Mouse (Mus musculus) liver, embryonic 14.5 days (tissue): ENCODE measurements around the gene Eif2s3x. TPM values are rescaled to one million over a fixed set of nuclear protein-coding genes. Genes with fewer than 3 reads are reported as not detected.

Experiments used
- ATAC-seq: fragments of 200-750 bp; cut with Nextera tagmentation; 2 replicates; pipeline ENCODE4 v1.8.0; 2017; ENCODE audit warnings: moderate number of reproducible peaks, mild to moderate bottlenecking, moderate library complexity; ENCODE audit not compliant: insufficient read depth
- DNase-seq, 3 experiments: peaks; one replicate each; pipeline ENCODE4 v3.0.0-alpha.2; 2012 to 2013; ENCODE audit warnings: low read depth in 3 of 3, low spot score in 3 of 3
- H3K27ac ChIP-seq: fragments of 300-500 bp; sonication (generic); 2 replicates; pipeline ENCODE4 v1.5.1; 2014; ENCODE audit warnings: moderate library complexity, mild to moderate bottlenecking, control low read depth, inconsistent platforms
- H3K27me3 ChIP-seq: fragments of 300-500 bp; sonication (generic); 2 replicates; pipeline ENCODE4 v1.6.1; 2014; ENCODE audit warnings: mild to moderate bottlenecking, low read length, moderate library complexity; ENCODE audit not compliant: control insufficient read depth, insufficient read depth
- H3K36me3 ChIP-seq: fragments of 300-500 bp; sonication (generic); replicated peaks from 2 replicates; pipeline ENCODE4 v1.6.1; 2014; ENCODE audit warnings: low read depth; ENCODE audit not compliant: control insufficient read depth, insufficient read depth
- H3K4me1 ChIP-seq, 2 experiments: fragments of 200-500 bp in 1 of 2; fragments of 300-500 bp in 1 of 2; sonication (generic) in 1 of 2; replicated peaks; 2 replicates each; pipeline ENCODE4 v1.6.1; 2012 to 2014; ENCODE audit warnings: antibody characterized with exemption in 1 of 2, inconsistent platforms in 1 of 2, low read length in 1 of 2; ENCODE audit not compliant: control insufficient read depth in 2 of 2, insufficient read depth in 2 of 2
- H3K4me2 ChIP-seq: fragments of 300-500 bp; sonication (generic); 2 replicates; pipeline ENCODE4 v1.6.1; 2014; ENCODE audit warnings: low read depth, mild to moderate bottlenecking, control low read depth, moderate library complexity
- H3K4me3 ChIP-seq, 2 experiments: fragments of 200-500 bp in 1 of 2; fragments of 300-500 bp in 1 of 2; sonication (generic) in 1 of 2; 2 replicates each; pipeline ENCODE4 v1.5.1; 2012 to 2014; ENCODE audit warnings: low read depth in 2 of 2, low read length in 2 of 2, mild to moderate bottlenecking in 2 of 2, control low read depth in 1 of 2, inconsistent platforms in 1 of 2, moderate library complexity in 1 of 2; ENCODE audit not compliant: insufficient read depth in 1 of 2
- H3K9ac ChIP-seq: fragments of 300-500 bp; sonication (generic); replicated peaks from 2 replicates; pipeline ENCODE4 v1.6.1; 2014; ENCODE audit warnings: mild to moderate bottlenecking, control low read depth, moderate library complexity
- H3K9me3 ChIP-seq: fragments of 300-500 bp; sonication (generic); 2 replicates; pipeline ENCODE4 v1.6.1; 2016; ENCODE audit warnings: low read length, mixed read lengths; ENCODE audit not compliant: control insufficient read depth
- CTCF ChIP-seq: IDR thresholded peaks from 2 replicates; pipeline ENCODE4 v1.5.1; 2016; ENCODE audit warnings: antibody characterized with exemption, low read depth, control low read depth
- EP300 ChIP-seq: IDR thresholded peaks from 2 replicates; pipeline ENCODE4 v1.6.1; 2016; ENCODE audit warnings: antibody characterized with exemption, low read depth
- WGBS: fragments of 180-500 bp; shearing (Covaris S2); extraction: QIAGEN DNeasy Blood & Tissue Kit; methylation state at CpG from one replicate; pipeline ENCODE4 v1.1.7; 2014; ENCODE audit not compliant: insufficient replicate concordance; 5-methylcytosine and 5-hydroxymethylcytosine counted together
- polyA plus RNA-seq, 2 experiments: library from polyadenylated mRNA; depleted of rRNA in 1 of 2; stranded (reverse) in 1 of 2; unstranded in 1 of 2; fragments of >200 nt; fragmentation: Nextera tagmentation in 1 of 2; extraction: Ambion mirVana in 1 of 2; gene quantifications; 2 replicates each; pipeline versions ENCODE4 v1.2.1 to v1.2.3; 2012 to 2014

Gene Eif2s3x
- polyA plus RNA-seq, 2 experiments, result 38.6 to 40.4 TPM

DNA sequence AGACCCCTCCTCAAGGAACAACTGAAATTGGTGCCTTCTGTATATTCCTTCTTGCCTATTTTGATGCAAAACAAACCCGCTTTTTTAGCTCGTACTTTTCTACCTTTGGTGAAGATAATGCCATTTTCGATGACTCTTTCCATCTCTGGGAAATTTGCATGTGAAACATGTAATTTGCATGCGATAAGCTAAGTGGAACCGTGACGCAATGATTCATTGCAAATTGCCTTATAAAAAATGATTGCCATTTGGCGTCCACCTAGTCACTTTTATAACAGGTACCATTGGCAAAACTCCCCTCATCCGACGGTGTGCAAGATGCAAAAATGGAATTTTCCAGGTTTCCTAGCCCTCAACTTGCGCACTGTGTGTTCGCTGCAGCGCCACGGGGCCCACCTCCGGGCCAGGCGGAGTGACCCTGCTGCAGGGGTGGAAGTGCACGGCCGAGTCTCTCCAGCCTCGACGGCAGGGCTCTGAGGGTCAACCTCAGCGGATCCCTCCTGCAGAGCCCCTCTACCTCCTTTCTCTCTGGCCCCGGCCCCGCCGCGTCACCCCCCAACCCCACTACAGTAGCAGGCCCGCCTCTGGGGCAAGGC, 21.4 kb upstream of the Eif2s3x start:
- ATAC-seq (peak; percentile 58; the same call in 1 of the 2 replicates), DNase-seq (no peak)
- TF ChIP-seq CTCF, result no peak
- TF ChIP-seq EP300, result no peak
- peak overlapping the region; percentile 83 for H3K9ac ChIP-seq
- no peaks in the 10 kb centered on the region for H3K9me3 ChIP-seq
- H3K4me1 ChIP-seq, result peaks cover 0 to 4% of the 10 kb centered on the region in 2 experiments; a peak in 2 of 4 replicates
- peak overlapping the region; percentile 68 to 81 for H3K4me3 ChIP-seq
- H3K27ac ChIP-seq, result peak overlapping the region; percentile 70
- H3K36me3 ChIP-seq, result no peaks in the 10 kb centered on the region
- H3K4me2 ChIP-seq, result peak overlapping the region; percentile 78
- H3K27me3 ChIP-seq, result peaks cover 4% of the 10 kb centered on the region; the same call in 1 of the 2 replicates
- 9% methylated on average over 25 of the region's 25 CpGs for WGBS

GRCm38 (mm10) chrX:94233432-94233831, 20.8 kb upstream of the Eif2s3x start:
- Histone ChIP-seq H3K4me1 (peaks cover 0 to 4% of the 10 kb centered on the region in 2 experiments; a peak in 2 of 4 replicates), H3K27me3 (peaks cover 4% of the 10 kb centered on the region; the same call in 1 of the 2 replicates), H3K4me3 (peak overlapping the region in 1 of 2 experiments; percentile 81; a peak in 2 of 4 replicates), H3K27ac (no peak overlapping the region), H3K36me3 (no peaks in the 10 kb centered on the region), H3K9ac (no peak overlapping the region; the same call in 1 of the 2 replicates), H3K9me3 (no peaks in the 10 kb centered on the region), H3K4me2 (peak overlapping the region; percentile 78)
- 9% methylated on average over 5 of the region's 5 CpGs for WGBS
- DNase-seq, result no peak
- ATAC-seq, result no peak
- TF ChIP-seq EP300, result no peak
- TF ChIP-seq CTCF, result no peak

GRCm38 (mm10) chrX:94213384-94213783, 722 bp upstream of the Eif2s3x start:
- H3K4me2 ChIP-seq, result peak overlapping the region; percentile 78
- H3K4me1 ChIP-seq, result peaks cover 0 to 5% of the 10 kb centered on the region in 2 experiments; a peak in 2 of 4 replicates
- H3K9ac ChIP-seq, result peak overlapping the region; percentile 80; the same call in 1 of the 2 replicates
- TF ChIP-seq CTCF (no peak), EP300 (no peak)
- 7% methylated on average over 7 of the region's 7 CpGs for WGBS
- peaks cover 8% of the 10 kb centered on the region for H3K36me3 ChIP-seq
- ATAC-seq (no peak), DNase-seq (no peak)
- H3K27ac ChIP-seq, result no peak overlapping the region
- no peaks in the 10 kb centered on the region for H3K9me3 ChIP-seq
- no peaks in the 10 kb centered on the region for H3K27me3 ChIP-seq
- H3K4me3 ChIP-seq, result peak overlapping the region; percentile 76 to 91

DNA sequence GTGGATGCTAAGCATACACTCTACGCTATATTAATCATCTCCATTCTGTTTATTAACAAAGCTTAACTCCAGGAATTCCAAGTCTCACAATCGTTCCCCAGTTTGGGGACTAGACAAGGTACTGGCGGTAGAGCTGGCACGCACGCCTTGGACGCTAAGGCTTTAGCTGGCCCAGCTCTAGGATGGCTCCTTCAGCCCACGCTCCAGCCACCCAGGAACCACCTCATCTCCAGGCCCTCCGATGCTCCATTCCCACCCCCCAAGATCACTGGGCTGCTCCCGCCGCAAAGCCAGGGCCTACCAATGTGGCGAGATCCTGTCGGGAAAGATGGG, 432 bp downstream of the Eif2s3x start:
- Histone ChIP-seq H3K4me2 (peak overlapping the region; percentile 78), H3K36me3 (peaks cover 16% of the 10 kb centered on the region), H3K9me3 (no peaks in the 10 kb centered on the region), H3K9ac (peak overlapping the region; percentile 80), H3K4me1 (peaks cover 0 to 5% of the 10 kb centered on the region in 2 experiments; a peak in 2 of 4 replicates), H3K27ac (peak overlapping the region; percentile 50), H3K27me3 (no peaks in the 10 kb centered on the region), H3K4me3 (peak overlapping the region; percentile 76 to 91)
- no peak for DNase-seq
- 0% methylated on average over 12 of the region's 12 CpGs for WGBS
- no peak for TF ChIP-seq CTCF
- TF ChIP-seq EP300, result no peak
- ATAC-seq, result peak; percentile 42; the same call in 1 of the 2 replicates

GRCm38 (mm10) chrX:94197789-94198188, 14.9 kb downstream of the Eif2s3x start:
- H3K4me2 ChIP-seq, result no peak overlapping the region
- 57% methylated on average over 5 of the region's 5 CpGs for WGBS
- H3K4me1 ChIP-seq, result no peaks in the 10 kb centered on the region
- no peak for ATAC-seq
- H3K9me3 ChIP-seq, result no peaks in the 10 kb centered on the region
- peaks cover 47% of the 10 kb centered on the region for H3K36me3 ChIP-seq
- H3K4me3 ChIP-seq, result no peak overlapping the region
- TF ChIP-seq CTCF, result peak; percentile 74
- no peak for TF ChIP-seq EP300
- no peak for DNase-seq
- H3K27me3 ChIP-seq, result no peaks in the 10 kb centered on the region
- H3K9ac ChIP-seq, result no peak overlapping the region
- no peak overlapping the region for H3K27ac ChIP-seq
